Mouse (Mus musculus): ENCODE measurements at regions not wholly inside any gene's neighbourhood (a gene's known extent, or its start where the extent isn't known, plus 50 kb on each side); places are given as distances from the start of the nearest gene placed in this dataset. TPM values are rescaled to one million over a fixed set of nuclear protein-coding genes. Genes with fewer than 3 reads are reported as not detected.

DNA sequence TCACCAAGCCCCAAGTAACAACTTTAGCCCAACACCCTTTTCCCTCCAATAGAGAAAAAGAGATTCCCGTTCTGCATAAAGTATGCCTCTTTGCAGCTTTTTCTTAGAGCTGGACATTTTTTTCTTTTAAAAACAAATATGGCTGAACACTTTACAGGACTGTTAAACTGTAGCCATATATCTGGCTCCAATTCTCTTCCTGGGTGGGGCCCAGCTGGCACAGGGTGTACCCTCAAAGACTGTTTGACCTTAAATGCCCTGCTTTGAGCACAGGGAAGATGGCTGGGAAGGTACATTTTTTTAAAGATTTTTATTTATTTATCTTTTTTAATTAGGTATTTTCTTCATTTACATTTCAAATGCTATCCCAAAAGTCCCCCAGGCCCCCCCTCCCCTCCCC lies 55.7 kb upstream of the Klf3 start:
- Histone ChIP-seq H3K27ac (ENCODE audit: low read length) (no peak overlapping the region), H3K4me2 (ENCODE audit: low read depth, low read length) (no peak overlapping the region), H3K36me3 (ENCODE audit: control insufficient read depth, insufficient read depth, low read length) (no peaks in the 10 kb centered on the region), H3K4me1 (ENCODE audit: control insufficient read depth, insufficient read depth, low read length) (0 out of 2 replicates have a peak, but pooled peaks cover 6% of the 10 kb centered on the region), H3K4me3 (replicated peaks; ENCODE audit: low read length) (no peak overlapping the region), H3K27me3 (ENCODE audit: control insufficient read depth, insufficient read depth, low read length) (no peaks in the 10 kb centered on the region), H3K9ac (ENCODE audit: low read length) (no peak overlapping the region), H3K9me3 (replicated peaks; ENCODE audit: control insufficient read depth, low read length) (no peaks in the 10 kb centered on the region)
- ATAC-seq (ENCODE audit: insufficient read depth, low FRiP score): no peak
- 79% methylated on average over 1 of the region's 1 CpGs for WGBS

DNA sequence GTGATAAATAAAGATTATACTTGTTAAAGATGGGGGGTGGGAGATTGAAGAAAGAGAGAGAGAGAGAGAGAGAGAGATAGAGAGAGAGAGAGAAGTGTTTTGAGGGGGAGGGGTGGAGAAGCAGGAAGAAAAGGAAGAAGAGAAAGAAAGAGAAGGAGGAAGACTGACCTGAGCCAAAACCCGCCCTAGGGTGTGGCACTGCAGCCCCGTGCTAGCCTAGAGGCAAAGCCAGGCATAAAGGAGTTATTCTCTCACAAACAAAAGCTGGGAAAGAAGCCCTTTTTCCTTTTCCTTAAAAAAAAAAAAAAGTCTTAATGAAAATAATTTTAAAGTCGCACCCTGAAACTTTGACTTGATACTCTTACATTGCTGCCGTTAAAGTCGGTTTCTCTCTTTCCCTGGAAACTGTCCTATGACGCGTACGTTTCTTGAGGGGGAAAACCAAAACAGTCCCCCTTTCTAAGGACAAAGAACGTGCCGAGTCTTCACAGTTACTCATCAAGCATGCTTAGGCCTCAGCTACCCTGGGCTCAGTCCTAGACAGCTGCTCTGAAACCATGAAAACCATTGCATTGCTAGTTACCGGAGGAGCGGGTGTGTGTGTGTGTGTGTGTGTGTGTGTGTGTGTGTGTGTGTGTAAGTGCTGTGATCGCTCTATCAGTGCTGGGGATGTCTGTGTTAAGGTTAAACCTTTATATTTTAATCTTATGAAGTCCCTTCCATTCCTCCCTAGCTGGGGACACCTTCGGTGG lies 53.6 kb upstream of the Klf3 start:
- Histone ChIP-seq H3K4me2 (ENCODE audit: low read depth, low read length) (no peak overlapping the region), H3K9me3 (replicated peaks; ENCODE audit: control insufficient read depth, low read length) (no peaks in the 10 kb centered on the region), H3K9ac (ENCODE audit: low read length) (no peak overlapping the region), H3K4me1 (ENCODE audit: control insufficient read depth, insufficient read depth, low read length) (0 out of 2 replicates have a peak, but pooled peaks cover 6% of the 10 kb centered on the region), H3K27me3 (ENCODE audit: control insufficient read depth, insufficient read depth, low read length) (no peaks in the 10 kb centered on the region), H3K36me3 (ENCODE audit: control insufficient read depth, insufficient read depth, low read length) (no peaks in the 10 kb centered on the region), H3K4me3 (replicated peaks; ENCODE audit: low read length) (no peak overlapping the region), H3K27ac (ENCODE audit: low read length) (peak overlapping the region; percentile 65)
- 63% methylated on average over 14 of the region's 14 CpGs for WGBS
- no peak for ATAC-seq (ENCODE audit: insufficient read depth, low FRiP score)

DNA sequence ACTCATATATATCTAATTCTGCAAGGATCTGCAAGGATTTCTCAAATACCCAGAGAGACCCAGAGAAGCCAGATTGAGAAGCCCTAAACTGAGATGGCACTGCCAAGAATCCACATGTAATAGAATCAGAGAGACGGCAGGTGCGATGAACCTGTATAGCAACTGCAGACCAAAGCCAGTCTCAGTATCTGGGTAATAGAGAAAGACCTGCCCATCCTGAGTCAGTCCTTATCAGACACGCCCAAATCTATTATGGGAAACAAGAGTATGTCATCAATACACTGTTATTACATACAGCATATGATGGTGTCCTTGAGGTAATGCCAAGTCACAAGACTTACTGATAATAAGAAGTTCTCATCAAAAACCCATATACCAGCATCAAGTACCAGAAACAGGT lies 52.8 kb upstream of the Klf3 start:
- WGBS: 87% methylated on average over 3 of the region's 3 CpGs
- peak overlapping the region; percentile 65; the same call in 1 of the 2 replicates for H3K27ac ChIP-seq (ENCODE audit: low read length)
- H3K4me3 ChIP-seq (replicated peaks; ENCODE audit: low read length): no peak overlapping the region
- no peak overlapping the region for H3K4me2 ChIP-seq (ENCODE audit: low read depth, low read length)
- no peaks in the 10 kb centered on the region for H3K36me3 ChIP-seq (ENCODE audit: control insufficient read depth, insufficient read depth, low read length)
- no peak for ATAC-seq (ENCODE audit: insufficient read depth, low FRiP score)
- H3K9ac ChIP-seq (ENCODE audit: low read length): no peak overlapping the region
- H3K27me3 ChIP-seq (ENCODE audit: control insufficient read depth, insufficient read depth, low read length): no peaks in the 10 kb centered on the region
- H3K4me1 ChIP-seq (ENCODE audit: control insufficient read depth, insufficient read depth, low read length): 0 out of 2 replicates have a peak, but pooled peaks cover 6% of the 10 kb centered on the region
- no peaks in the 10 kb centered on the region for H3K9me3 ChIP-seq (replicated peaks; ENCODE audit: control insufficient read depth, low read length)

DNA sequence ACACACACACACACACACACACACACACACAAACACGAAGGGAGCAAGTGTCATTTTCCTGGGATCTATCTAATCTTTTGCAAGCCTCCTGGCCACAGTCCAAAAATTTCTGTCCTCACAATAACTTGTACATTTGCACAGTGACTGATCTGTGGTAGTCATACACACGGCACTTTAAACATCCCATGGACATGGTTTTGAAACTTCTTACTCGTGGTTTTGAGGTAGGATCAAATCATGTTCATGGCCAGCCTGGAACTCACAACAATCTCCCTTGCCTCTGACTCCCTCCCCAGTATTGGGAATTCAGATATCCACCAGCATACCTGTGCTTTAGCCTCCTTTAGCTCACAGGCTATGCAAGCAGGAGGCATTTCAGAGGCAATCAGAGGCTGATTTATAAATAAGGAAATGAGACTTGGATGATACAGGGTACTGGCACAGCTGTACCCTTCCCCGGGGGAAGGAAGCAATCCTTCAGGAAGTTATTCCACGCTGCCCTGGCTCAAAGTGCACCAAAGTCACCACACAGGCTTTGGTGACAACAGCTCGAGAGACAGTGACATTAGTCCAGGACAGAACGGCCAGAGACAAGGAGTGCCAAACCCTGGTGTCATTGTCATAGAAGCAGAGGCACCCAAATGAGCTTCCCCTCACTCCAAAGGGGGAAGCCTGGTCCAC lies 52.1 kb upstream of the Klf3 start:
- H3K36me3 ChIP-seq (ENCODE audit: control insufficient read depth, insufficient read depth, low read length): no peaks in the 10 kb centered on the region
- H3K4me1 ChIP-seq (ENCODE audit: control insufficient read depth, insufficient read depth, low read length): 0 out of 2 replicates have a peak, but pooled peaks cover 6% of the 10 kb centered on the region
- H3K27ac ChIP-seq (ENCODE audit: low read length): peak overlapping the region; percentile 35; the same call in 1 of the 2 replicates
- H3K4me3 ChIP-seq (replicated peaks; ENCODE audit: low read length): no peak overlapping the region
- H3K9me3 ChIP-seq (replicated peaks; ENCODE audit: control insufficient read depth, low read length): no peaks in the 10 kb centered on the region
- no peaks in the 10 kb centered on the region for H3K27me3 ChIP-seq (ENCODE audit: control insufficient read depth, insufficient read depth, low read length)
- H3K4me2 ChIP-seq (ENCODE audit: low read depth, low read length): no peak overlapping the region
- WGBS: 35% methylated on average over 7 of the region's 7 CpGs
- H3K9ac ChIP-seq (ENCODE audit: low read length): no peak overlapping the region
- ATAC-seq (ENCODE audit: insufficient read depth, low FRiP score): no peak

- no peaks in the 10 kb centered on the region for H3K27me3 ChIP-seq (ENCODE audit: control insufficient read depth, insufficient read depth, low read length)
- ATAC-seq (ENCODE audit: insufficient read depth, low FRiP score): no peak
- no peaks in the 10 kb centered on the region for H3K36me3 ChIP-seq (ENCODE audit: control insufficient read depth, insufficient read depth, low read length)
- WGBS: 62% methylated on average over 7 of the region's 7 CpGs
- 0 out of 2 replicates have a peak, but pooled peaks cover 6% of the 10 kb centered on the region for H3K4me1 ChIP-seq (ENCODE audit: control insufficient read depth, insufficient read depth, low read length)
- H3K4me2 ChIP-seq (ENCODE audit: low read depth, low read length): no peak overlapping the region
- H3K9ac ChIP-seq (ENCODE audit: low read length): no peak overlapping the region
- no peaks in the 10 kb centered on the region for H3K9me3 ChIP-seq (replicated peaks; ENCODE audit: control insufficient read depth, low read length)
- H3K27ac ChIP-seq (ENCODE audit: low read length): no peak overlapping the region
- no peak overlapping the region for H3K4me3 ChIP-seq (replicated peaks; ENCODE audit: low read length)
Measured at GRCm38 (mm10) chr5:64753142-64753750, 49.9 kb upstream of the Klf3 start.

Small RNAs in the stretch of these regions (microRNA-seq; reads per million reads assigned to microRNA genes)
- not detected for gene Gm25306
